Mouse (Mus musculus) limb, embryonic 10.5 days (tissue): ENCODE results near the gene Fam155a. TPM values are rescaled to one million over a fixed set of nuclear protein-coding genes. Genes with fewer than 3 reads are reported as not detected.

ENCODE experiments used
- DNase-seq: peaks from one replicate; pipeline ENCODE4 v3.0.0-alpha.2; 2017; ENCODE audit warnings: low spot score
- H3K27ac ChIP-seq: fragments of 300-500 bp; sonication (generic); 2 replicates; pipeline ENCODE4 v1.5.1; 2016; ENCODE audit warnings: mild to moderate bottlenecking
- H3K27me3 ChIP-seq: fragments of 300-500 bp; sonication (generic); 2 replicates; pipeline ENCODE4 v1.6.1; 2016; ENCODE audit warnings: low read depth, mild to moderate bottlenecking; ENCODE audit not compliant: poor library complexity, severe bottlenecking
- H3K36me3 ChIP-seq: fragments of 300-500 bp; sonication (generic); 2 replicates; pipeline ENCODE4 v1.6.1; 2016; ENCODE audit warnings: mild to moderate bottlenecking, moderate library complexity
- H3K4me1 ChIP-seq: fragments of 300-500 bp; sonication (generic); 2 replicates; pipeline ENCODE4 v1.6.1; 2016
- H3K4me3 ChIP-seq: fragments of 300-500 bp; sonication (generic); 2 replicates; pipeline ENCODE4 v1.5.1; 2016; ENCODE audit warnings: mild to moderate bottlenecking, moderate library complexity
- H3K9me3 ChIP-seq: fragments of 300-500 bp; sonication (generic); replicated peaks from 2 replicates; pipeline ENCODE4 v1.6.1; 2016; ENCODE audit warnings: mild to moderate bottlenecking
- WGBS: fragments of 180-500 bp; shearing (Covaris S2); methylation state at CpG from one replicate; pipeline ENCODE4 v1.1.7; 2016; 5-methylcytosine and 5-hydroxymethylcytosine counted together
- polyA plus RNA-seq: library from polyadenylated mRNA; unstranded; fragments of >200 nt; fragmentation: Nextera tagmentation; extraction: Ambion mirVana; gene quantifications from 2 replicates; pipeline ENCODE4 v1.2.1, GENCODE M21; 2016

The Fam155a gene
- polyA plus RNA-seq, 1 experiment from 2014 or later = 0.19 TPM

GRCm38 (mm10) chr8:9261527-9261926 lies 509.4 kb downstream of the Fam155a start:
- 78% methylated on average over 8 of the region's 8 CpGs for WGBS
- Histone ChIP-seq H3K9me3 (no peaks in the 10 kb centered on the region), H3K27ac (no peak overlapping the region), H3K4me1 (0 out of 2 replicates have a peak, but pooled peaks cover 5% of the 10 kb centered on the region), H3K4me3 (no peak overlapping the region), H3K36me3 (no peaks in the 10 kb centered on the region), H3K27me3 (no peaks in the 10 kb centered on the region)
- DNase-seq = no peak

GRCm38 (mm10) chr8:9255316-9255715 lies 515.6 kb downstream of the Fam155a start:
- 94% methylated on average over 5 of the region's 5 CpGs for WGBS

GRCm38 (mm10) chr8:9252991-9253390 lies 518.0 kb downstream of the Fam155a start:
- 68% methylated on average over 4 of the region's 4 CpGs for WGBS
- no peak overlapping the region for H3K27ac ChIP-seq
- no peaks in the 10 kb centered on the region for H3K27me3 ChIP-seq

More at GRCm38 (mm10) chr8:9255316-9255715, 515.6 kb downstream of the Fam155a start:
- Histone ChIP-seq H3K27me3 (no peaks in the 10 kb centered on the region), H3K4me3 (no peak overlapping the region), H3K36me3 (no peaks in the 10 kb centered on the region), H3K4me1 (no peaks in the 10 kb centered on the region), H3K9me3 (no peaks in the 10 kb centered on the region), H3K27ac (no peak overlapping the region)
- DNase-seq = no peak

GRCm38 (mm10) chr8:9248109-9248821 lies 522.7 kb downstream of the Fam155a start:
- Histone ChIP-seq H3K9me3 (no peaks in the 10 kb centered on the region), H3K27ac (no peak overlapping the region), H3K27me3 (no peaks in the 10 kb centered on the region), H3K4me1 (peaks cover 36% of the 10 kb centered on the region), H3K4me3 (no peak overlapping the region), H3K36me3 (no peaks in the 10 kb centered on the region)
- WGBS = 74% methylated on average over 17 of the region's 17 CpGs
- DNase-seq = no peak

More at GRCm38 (mm10) chr8:9252991-9253390, 518.0 kb downstream of the Fam155a start:
- DNase-seq = no peak
- Histone ChIP-seq H3K36me3 (no peaks in the 10 kb centered on the region), H3K9me3 (no peaks in the 10 kb centered on the region), H3K4me1 (peaks cover 6% of the 10 kb centered on the region), H3K4me3 (no peak overlapping the region)

GRCm38 (mm10) chr8:9245994-9246393 lies 525.0 kb downstream of the Fam155a start:
- Histone ChIP-seq H3K27ac (peak overlapping the region; percentile 56; the same call in 1 of the 2 replicates), H3K4me1 (peaks cover 36% of the 10 kb centered on the region), H3K4me3 (no peak overlapping the region), H3K36me3 (no peaks in the 10 kb centered on the region), H3K27me3 (no peaks in the 10 kb centered on the region), H3K9me3 (no peaks in the 10 kb centered on the region)
- 18% methylated on average over 5 of the region's 5 CpGs for WGBS
- DNase-seq = peak; percentile 35

GRCm38 (mm10) chr8:9240996-9241395 lies 530.0 kb downstream of the Fam155a start:
- no peak for DNase-seq
- Histone ChIP-seq H3K36me3 (no peaks in the 10 kb centered on the region), H3K27ac (no peak overlapping the region), H3K4me1 (peaks cover 15% of the 10 kb centered on the region), H3K9me3 (no peaks in the 10 kb centered on the region), H3K27me3 (no peaks in the 10 kb centered on the region), H3K4me3 (no peak overlapping the region)
- 26% methylated on average over 5 of the region's 5 CpGs for WGBS

GRCm38 (mm10) chr8:9239741-9240140 lies 531.2 kb downstream of the Fam155a start:
- Histone ChIP-seq H3K9me3 (no peaks in the 10 kb centered on the region), H3K4me1 (peaks cover 14% of the 10 kb centered on the region), H3K27ac (no peak overlapping the region), H3K27me3 (no peaks in the 10 kb centered on the region), H3K36me3 (no peaks in the 10 kb centered on the region), H3K4me3 (no peak overlapping the region)
- DNase-seq = no peak
- 69% methylated on average over 11 of the region's 11 CpGs for WGBS

GRCm38 (mm10) chr8:9238974-9239373 lies 532.0 kb downstream of the Fam155a start:
- H3K27ac ChIP-seq = no peak overlapping the region
- H3K4me1 ChIP-seq = peaks cover 15% of the 10 kb centered on the region
- H3K36me3 ChIP-seq = no peaks in the 10 kb centered on the region
- no peaks in the 10 kb centered on the region for H3K27me3 ChIP-seq
- no peak for DNase-seq
- 71% methylated on average over 9 of the region's 9 CpGs for WGBS
- H3K4me3 ChIP-seq = no peak overlapping the region
- no peaks in the 10 kb centered on the region for H3K9me3 ChIP-seq

- peak; percentile 92 for DNase-seq
- H3K36me3 ChIP-seq = no peaks in the 10 kb centered on the region
- no peaks in the 10 kb centered on the region for H3K27me3 ChIP-seq
- WGBS = 5% methylated on average over 12 of the region's 12 CpGs
- peaks cover 17% of the 10 kb centered on the region for H3K4me1 ChIP-seq
- H3K27ac ChIP-seq = no peak overlapping the region
- H3K9me3 ChIP-seq = no peaks in the 10 kb centered on the region
- H3K4me3 ChIP-seq = no peak overlapping the region
These were observed 537.5 kb downstream of the Fam155a start for GRCm38 (mm10) chr8:9233326-9233919.

- Histone ChIP-seq H3K27me3 (no peaks in the 10 kb centered on the region), H3K27ac (peak overlapping the region; percentile 46), H3K4me3 (no peak overlapping the region), H3K4me1 (peaks cover 7% of the 10 kb centered on the region), H3K36me3 (no peaks in the 10 kb centered on the region), H3K9me3 (no peaks in the 10 kb centered on the region)
- DNase-seq = peak; percentile 78
- 39% methylated on average over 19 of the region's 19 CpGs for WGBS
These were observed 543.0 kb downstream of the Fam155a start for GRCm38 (mm10) chr8:9227779-9228464.

GRCm38 (mm10) chr8:9226767-9227166 lies 544.2 kb downstream of the Fam155a start:
- H3K4me1 ChIP-seq = peaks cover 7% of the 10 kb centered on the region
- H3K4me3 ChIP-seq = no peak overlapping the region
- no peaks in the 10 kb centered on the region for H3K9me3 ChIP-seq
- H3K36me3 ChIP-seq = no peaks in the 10 kb centered on the region
- H3K27ac ChIP-seq = no peak overlapping the region
- WGBS = 91% methylated on average over 7 of the region's 7 CpGs
- DNase-seq = no peak
- H3K27me3 ChIP-seq = no peaks in the 10 kb centered on the region

- Histone ChIP-seq H3K9me3 (no peaks in the 10 kb centered on the region), H3K36me3 (no peaks in the 10 kb centered on the region), H3K4me1 (no peaks in the 10 kb centered on the region), H3K27ac (no peak overlapping the region), H3K27me3 (peaks cover 4% of the 10 kb centered on the region; the same call in 1 of the 2 replicates), H3K4me3 (no peak overlapping the region)
- no peak for DNase-seq
- 75% methylated on average over 4 of the region's 4 CpGs for WGBS
These were observed 559.2 kb downstream of the Fam155a start for GRCm38 (mm10) chr8:9211751-9212150.

GRCm38 (mm10) chr8:9207505-9208051 lies 563.4 kb downstream of the Fam155a start:
- 0 out of 2 replicates have a peak, but pooled peaks cover 3% of the 10 kb centered on the region for H3K4me1 ChIP-seq
- no peak overlapping the region for H3K27ac ChIP-seq
- DNase-seq = no peak
- WGBS = 94% methylated on average over 31 of the region's 31 CpGs
- no peak overlapping the region for H3K4me3 ChIP-seq
- no peaks in the 10 kb centered on the region for H3K9me3 ChIP-seq
- H3K27me3 ChIP-seq = peaks cover 4% of the 10 kb centered on the region; the same call in 1 of the 2 replicates
- no peaks in the 10 kb centered on the region for H3K36me3 ChIP-seq
